Mouse (Mus musculus) activated CD4-positive, CD25-positive, alpha-beta regulatory T cell (primary cell): ENCODE results near the gene Gm13023. TPM values are rescaled to one million over a fixed set of nuclear protein-coding genes. Genes with fewer than 3 reads are reported as not detected.

ENCODE experiments used
- polyA plus RNA-seq, 2 experiments: library from polyadenylated mRNA; unstranded; fragments of 100-300 nt; shearing (Covaris generic); gene quantifications; one replicate each; pipeline ENCODE4 v1.2.1; 2017

The Gm13023 gene
- not detected for polyA plus RNA-seq

GRCm38 (mm10) chr4:143789052-143789451, at the start of gene Gm13023:
Gm13023 (plus strand) TSS chr4:143789352.

GRCm38 (mm10) chr4:143815993-143816392, 26.8 kb downstream of the Gm13023 start, which contains the start of gene Gm13084:
Gm13084 (minus strand) TSS chr4:143816093.

Other genes starting within 250 kb of the Gm13023 start
- gene BC080695, start 237.7 kb upstream of the Gm13023 start, polyA plus RNA-seq = under 1 TPM in 1 of 2 experiments, not detected in 1; 0.22 TPM
- not detected for gene Gm13057, start 237.6 kb upstream of the Gm13023 start, polyA plus RNA-seq
- under 1 TPM in 1 of 2 experiments, not detected in 1; 0.11 TPM for gene Gm13083, start 174.3 kb upstream of the Gm13023 start, polyA plus RNA-seq
- not detected for gene Gm13088, start 132.1 kb upstream of the Gm13023 start, polyA plus RNA-seq
- gene Gm13089, start 86.6 kb upstream of the Gm13023 start, polyA plus RNA-seq = under 1 TPM in 1 of 2 experiments, not detected in 1; 0.12 TPM
- gene Gm13078, start 69.9 kb upstream of the Gm13023 start, polyA plus RNA-seq = under 1 TPM in 1 of 2 experiments, not detected in 1; 0.11 TPM
- under 1 TPM in 1 of 2 experiments, not detected in 1; 0.43 TPM for gene Gm13084, start 26.7 kb downstream of the Gm13023 start, polyA plus RNA-seq
- under 1 TPM in 1 of 2 experiments, not detected in 1; 0.47 TPM for gene Gm13103, start 57.1 kb downstream of the Gm13023 start, polyA plus RNA-seq
- gene Pramef6, start 111.0 kb downstream of the Gm13023 start, polyA plus RNA-seq = under 1 TPM in 1 of 2 experiments, not detected in 1; 0.37 TPM
- not detected for gene Pramef25, start 161.7 kb downstream of the Gm13023 start, polyA plus RNA-seq
- not detected for gene Gm13101, start 177.6 kb downstream of the Gm13023 start, polyA plus RNA-seq
- gene Pramef17, start 205.0 kb downstream of the Gm13023 start, polyA plus RNA-seq = under 1 TPM in 1 of 2 experiments, not detected in 1; 0.14 TPM